Mouse (Mus musculus): ENCODE measurements around the gene Slc5a4a.
A peak's percentile ranks its signal among the peaks of the same experiment; 100 is the strongest.

Slc5a4a gene

DNA sequence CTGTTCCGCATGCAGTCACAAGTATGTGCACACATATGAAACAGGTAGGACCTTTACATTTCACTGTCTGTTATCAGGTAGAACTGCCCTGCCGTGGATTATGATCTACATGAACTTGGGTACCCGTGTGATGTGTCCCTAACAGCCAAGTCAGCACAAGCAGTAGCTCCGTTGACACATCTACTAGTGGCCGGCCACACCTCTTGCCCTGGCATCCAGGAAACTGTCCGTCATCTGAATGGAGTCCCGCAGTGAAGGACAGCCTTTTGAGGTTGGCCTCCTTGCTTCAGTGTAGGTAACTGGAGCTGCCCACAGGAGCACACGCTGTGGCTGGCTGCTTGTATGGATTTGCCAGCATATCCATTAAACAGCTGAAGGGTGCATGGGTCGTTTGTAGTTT lies 71.0 kb downstream of the Slc5a4a start:
- DNase-seq (ENCODE audit: low spot score), result no peak

DNA sequence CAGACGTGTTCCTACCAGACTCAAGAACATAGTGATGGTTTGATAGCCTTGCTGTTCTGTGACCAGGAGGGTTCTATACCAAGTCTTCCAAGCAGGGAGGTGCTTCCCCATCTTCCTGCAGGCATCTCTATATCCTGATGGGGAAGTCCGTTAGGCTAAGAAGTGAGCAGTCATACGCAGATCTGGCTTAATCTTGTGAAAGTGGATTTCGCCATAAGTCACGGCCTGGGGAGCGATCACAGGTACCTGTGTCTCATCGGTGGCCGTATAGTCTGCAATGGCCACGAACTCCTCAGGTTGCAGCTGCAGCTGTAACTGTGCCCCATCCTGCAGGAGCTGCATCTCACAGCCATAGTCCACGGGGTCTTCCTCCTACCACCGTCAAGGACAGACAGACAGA lies 78.7 kb downstream of the Slc5a4a start:
- no peak for DNase-seq (ENCODE audit: low spot score)

- no peak for DNase-seq (ENCODE audit: low spot score)
Observed at GRCm38 (mm10) chr10:76229627-76230026, 82.4 kb downstream of the Slc5a4a start.

- peak; percentile 77 for DNase-seq (ENCODE audit: low spot score)
Observed at GRCm38 (mm10) chr10:76237341-76238225, 90.3 kb downstream of the Slc5a4a start, which contains the start of gene Prmt2. Gene Prmt2 (minus strand): TSS chr10:76237865.
